ENCODE assay signal across 9 mouse cellular contexts in genomic region chr8:73342761-73343395, GRCm38 (mm10). TPM values are rescaled to one million over a fixed set of nuclear protein-coding genes. Genes with fewer than 3 reads are reported as not detected.
DNase-seq lines count a peak whose midpoint lies in the region; ATAC-seq and TF ChIP-seq lines count a peak whose summit lies in the region.
"Had no signal": no experiment of that assay in that cellular context is flagged by ENCODE, and none has a peak within 500 bp of the region (broad histone marks: within the 10 kb centered on the region; RNA-seq: fewer than 3 reads in every experiment).

No protein-coding gene starts in this region.

- no peaks in the 10 kb centered on the region for H3K9me3 ChIP-seq in stomach, postnatal 0 days (ENCODE audit: control insufficient read depth, low read length)

- no peak overlapping the region for H3K4me2 ChIP-seq in stomach, postnatal 0 days (replicated peaks; ENCODE audit: low read depth)

- TF ChIP-seq CTCF in stomach, postnatal 0 days (IDR thresholded peaks at IDR 0.05; ENCODE audit: low read depth): no peak

- ATAC-seq in stomach, postnatal 0 days (ENCODE audit: low FRiP score, low TSS enrichment): peak; percentile 76

- H3K4me3 ChIP-seq in stomach, postnatal 0 days (ENCODE audit: low read depth, low read length): no peak overlapping the region
- H3K4me3 ChIP-seq: erythroblast, embryonic 14.5 days; left cerebral cortex, adult 2 months had no signal

- no peak for TF ChIP-seq EP300 in stomach, postnatal 0 days (optimal IDR thresholded peaks at IDR 0.05)

- peak overlapping the region; percentile 5 for H3K27ac ChIP-seq in stomach, postnatal 0 days (replicated peaks)
- H3K27ac ChIP-seq: left cerebral cortex, adult 2 months had no signal

- H3K9ac ChIP-seq in stomach, postnatal 0 days (ENCODE audit: low read length): no peak overlapping the region

- peak; percentile 1 for DNase-seq in ovary, postnatal 14 days (ENCODE audit: low spot score)
- no peak for DNase-seq in ovary, postnatal 10 days (ENCODE audit: low spot score)
- DNase-seq in gastrocnemius, postnatal 25 days: peak; percentile 36
- peak; percentile 59 for DNase-seq in kidney, postnatal 14 days
- peak; percentile 18 for DNase-seq in stomach, postnatal 0 days (ENCODE audit: low spot score)
- no peak for DNase-seq in testis, postnatal 10 days (ENCODE audit: low spot score)
- DNase-seq in spleen, postnatal 14 days (ENCODE audit: low spot score in 2 of 2): no peak

- no peaks in the 10 kb centered on the region for H3K4me1 ChIP-seq in stomach, postnatal 0 days (replicated peaks; ENCODE audit: control insufficient read depth, insufficient read depth)

- no peaks in the 10 kb centered on the region for H3K36me3 ChIP-seq in stomach, postnatal 0 days (ENCODE audit: control insufficient read depth, insufficient read depth, low read length)

- WGBS in stomach, postnatal 0 days: 18% methylated on average over 3 of the region's 3 CpGs

- H3K27me3 ChIP-seq in stomach, postnatal 0 days (ENCODE audit: control insufficient read depth, insufficient read depth, low read length): no peaks in the 10 kb centered on the region

RNA-seq across cellular contexts. Expression of gene Large1, which starts 10.5 kb away (rescaled TPM):
- 10 to 100 TPM; 19.8 to 23.3 TPM for total RNA-seq in gastrocnemius, postnatal 25 days (2021)
- 2.9 and 3.1 TPM in 2 replicates for polyA plus RNA-seq in stomach, postnatal 0 days (2015; fragmentation: Nextera tagmentation; extraction: Ambion mirVana)
- polyA plus RNA-seq: erythroblast, embryonic 14.5 days had no signal

Comparison
In these comparisons a context has a peak if more than half of its experiments do, and no peak if none do; other contexts are left out.
1. DNase-seq: peak in ovary, postnatal 14 days (single experiment), gastrocnemius, postnatal 25 days (single experiment), kidney, postnatal 14 days (single experiment) and stomach, postnatal 0 days (single experiment); none in ovary, postnatal 10 days (single experiment), testis, postnatal 10 days (single experiment) and spleen, postnatal 14 days (0 of 2).